Mouse (Mus musculus) ES-Bruce4 (cell line): ENCODE results near the gene Neurod2. TPM values are rescaled to one million over a fixed set of nuclear protein-coding genes. Genes with fewer than 3 reads are reported as not detected.

ENCODE experiments used
- H3K27ac ChIP-seq: 2 replicates; pipeline ENCODE4 v1.5.1; 2012; ENCODE audit warnings: low read length, inconsistent platforms; ENCODE audit not compliant: insufficient read depth
- H3K27me3 ChIP-seq: 2 replicates; pipeline ENCODE4 v1.6.1; 2012; ENCODE audit warnings: mild to moderate bottlenecking, low read length, inconsistent platforms; ENCODE audit not compliant: control insufficient read depth, poor library complexity, insufficient read depth, severe bottlenecking
- H3K36me3 ChIP-seq: 2 replicates; pipeline ENCODE4 v1.6.1; 2012; ENCODE audit warnings: inconsistent platforms, mild to moderate bottlenecking, low read length, moderate library complexity; ENCODE audit not compliant: control insufficient read depth, poor library complexity, insufficient read depth, severe bottlenecking
- H3K4me1 ChIP-seq: one replicate; pipeline ENCODE4 v1.8.1; 2011; ENCODE audit warnings: low read length; ENCODE audit not compliant: control insufficient read depth, insufficient read depth
- H3K4me3 ChIP-seq: 2 replicates; pipeline ENCODE4 v1.5.1; 2011; ENCODE audit warnings: low read depth, mild to moderate bottlenecking, low read length
- H3K9ac ChIP-seq: 2 replicates; pipeline ENCODE4 v1.6.1; 2012; ENCODE audit warnings: low read depth, mild to moderate bottlenecking, inconsistent platforms; ENCODE audit not compliant: poor library complexity, severe bottlenecking
- H3K9me3 ChIP-seq: replicated peaks from 2 replicates; pipeline ENCODE4 v1.6.1; 2012; ENCODE audit warnings: mild to moderate bottlenecking, low read length, inconsistent platforms; ENCODE audit not compliant: control insufficient read depth, poor library complexity, insufficient read depth, severe bottlenecking
- CTCF ChIP-seq: IDR thresholded peaks from one replicate; pipeline ENCODE4 v1.8.1; 2011; ENCODE audit warnings: low read depth, low read length
- EP300 ChIP-seq: IDR thresholded peaks from 2 replicates; pipeline ENCODE4 v1.6.1; 2011; ENCODE audit warnings: low read depth, low read length; ENCODE audit not compliant: insufficient read depth
- POLR2A ChIP-seq: IDR thresholded peaks from one replicate; pipeline ENCODE4 v1.8.1; 2011; ENCODE audit warnings: low read length; ENCODE audit not compliant: insufficient read depth
- polyA plus RNA-seq: library from polyadenylated mRNA; stranded (reverse); fragments of >200 nt; gene quantifications from 2 replicates; pipeline ENCODE4 v1.2.4, GENCODE M21; 2011; ENCODE audit warnings: low read depth; ENCODE audit not compliant: missing spikeins, insufficient read depth, insufficient read length

Gene Neurod2
- polyA plus RNA-seq, 1 experiment: not detected

GRCm38 (mm10) chr11:98349308-98349707 lies 19.9 kb upstream of the Neurod2 start:
- no peak overlapping the region for H3K27ac ChIP-seq
- no peaks in the 10 kb centered on the region for H3K36me3 ChIP-seq
- H3K9ac ChIP-seq: peak overlapping the region; percentile 68
- peak overlapping the region; percentile 62 for H3K4me3 ChIP-seq
- no peaks in the 10 kb centered on the region for H3K9me3 ChIP-seq
- TF ChIP-seq CTCF (no peak), EP300 (no peak), POLR2A (no peak)
- H3K27me3 ChIP-seq: peaks cover 7% of the 10 kb centered on the region
- H3K4me1 ChIP-seq: peaks cover 3% of the 10 kb centered on the region

- Histone ChIP-seq H3K27me3 (peaks cover 7% of the 10 kb centered on the region), H3K4me1 (no peaks in the 10 kb centered on the region), H3K27ac (no peak within 1 kb of the TSS), H3K36me3 (no peaks in the 10 kb centered on the region), H3K9me3 (no peaks in the 10 kb centered on the region), H3K4me3 (peak within 1 kb of the TSS; percentile 62), H3K9ac (peak within 1 kb of the TSS; percentile 68)
- TF ChIP-seq CTCF (no peak), POLR2A (no peak), EP300 (no peak)
Measured at GRCm38 (mm10) chr11:98348083-98348961, 18.9 kb upstream of the Neurod2 start, which contains the start of gene Ppp1r1b. Gene Ppp1r1b (plus strand): TSS chr11:98348404.

GRCm38 (mm10) chr11:98347385-98348082 lies 18.1 kb upstream of the Neurod2 start:
- no peak overlapping the region for H3K9ac ChIP-seq
- no peak overlapping the region for H3K4me3 ChIP-seq
- H3K4me1 ChIP-seq: no peaks in the 10 kb centered on the region
- H3K27me3 ChIP-seq: peaks cover 7% of the 10 kb centered on the region
- H3K9me3 ChIP-seq: no peaks in the 10 kb centered on the region
- TF ChIP-seq CTCF (no peak), POLR2A (no peak), EP300 (no peak)
- H3K36me3 ChIP-seq: no peaks in the 10 kb centered on the region
- H3K27ac ChIP-seq: no peak overlapping the region

GRCm38 (mm10) chr11:98346168-98346567 lies 16.7 kb upstream of the Neurod2 start:
- Histone ChIP-seq H3K27me3 (peaks cover 7% of the 10 kb centered on the region), H3K36me3 (no peaks in the 10 kb centered on the region), H3K4me3 (no peak overlapping the region), H3K9ac (no peak overlapping the region), H3K27ac (no peak overlapping the region), H3K4me1 (no peaks in the 10 kb centered on the region), H3K9me3 (no peaks in the 10 kb centered on the region)
- no peak for TF ChIP-seq EP300

GRCm38 (mm10) chr11:98345253-98345652 lies 15.8 kb upstream of the Neurod2 start:
- Histone ChIP-seq H3K9ac (no peak overlapping the region), H3K4me3 (no peak overlapping the region), H3K27me3 (peaks cover 10% of the 10 kb centered on the region), H3K36me3 (no peaks in the 10 kb centered on the region), H3K9me3 (no peaks in the 10 kb centered on the region), H3K27ac (no peak overlapping the region), H3K4me1 (no peaks in the 10 kb centered on the region)
- no peak for TF ChIP-seq EP300
- no peak for TF ChIP-seq POLR2A
- peak; percentile 84 for TF ChIP-seq CTCF
